Mouse (Mus musculus) midbrain, embryonic 12.5 days (tissue): ENCODE data around the gene Cldn3. TPM values are rescaled to one million over a fixed set of nuclear protein-coding genes. Genes with fewer than 3 reads are reported as not detected.

Experiments used
- ATAC-seq: fragments of 200-750 bp; cut with Nextera tagmentation; 2 replicates; pipeline ENCODE4 v1.8.0; 2017; ENCODE audit warnings: low read depth, moderate TSS enrichment, moderate library complexity; ENCODE audit not compliant: low FRiP score
- H3K27ac ChIP-seq: fragments of 300-500 bp; sonication (generic); replicated peaks from 2 replicates; pipeline ENCODE4 v1.5.1; 2016; ENCODE audit warnings: mild to moderate bottlenecking
- H3K27me3 ChIP-seq: fragments of 300-500 bp; sonication (generic); 2 replicates; pipeline ENCODE4 v1.6.1; 2016; ENCODE audit warnings: mild to moderate bottlenecking
- H3K36me3 ChIP-seq: fragments of 300-500 bp; sonication (generic); 2 replicates; pipeline ENCODE4 v1.6.1; 2016
- H3K4me1 ChIP-seq: fragments of 300-500 bp; sonication (generic); 2 replicates; pipeline ENCODE4 v1.6.1; 2016
- H3K4me2 ChIP-seq: fragments of 300-500 bp; sonication (generic); replicated peaks from 2 replicates; pipeline ENCODE4 v1.6.1; 2016; ENCODE audit warnings: mild to moderate bottlenecking, moderate library complexity
- H3K4me3 ChIP-seq: fragments of 300-500 bp; sonication (generic); 2 replicates; pipeline ENCODE4 v1.5.1; 2016; ENCODE audit warnings: mild to moderate bottlenecking
- H3K9ac ChIP-seq: fragments of 300-500 bp; sonication (generic); replicated peaks from 2 replicates; pipeline ENCODE4 v1.6.1; 2016; ENCODE audit warnings: mild to moderate bottlenecking, moderate library complexity
- H3K9me3 ChIP-seq: fragments of 300-500 bp; sonication (generic); 2 replicates; pipeline ENCODE4 v1.6.1; 2016; ENCODE audit warnings: mild to moderate bottlenecking
- WGBS: fragments of 180-500 bp; shearing (Covaris S2); methylation state at CpG from one replicate; pipeline ENCODE4 v1.1.7; 2016; 5-methylcytosine and 5-hydroxymethylcytosine counted together
- polyA plus RNA-seq: library from polyadenylated mRNA; unstranded; fragments of >200 nt; fragmentation: Nextera tagmentation; extraction: Ambion mirVana; gene quantifications from 2 replicates; pipeline ENCODE4 v1.2.1, GENCODE M21; 2016

The Cldn3 gene
- polyA plus RNA-seq, 1 experiment from 2014 or later = 2.8 TPM

- no peak overlapping the region for H3K4me3 ChIP-seq
These were observed 18.7 kb upstream of the Cldn3 start for GRCm38 (mm10) chr5:134967164-134967944.

GRCm38 (mm10) chr5:134970671-134971070 lies 15.3 kb upstream of the Cldn3 start:
- Histone ChIP-seq H3K9ac (no peak overlapping the region), H3K4me1 (peaks cover 6% of the 10 kb centered on the region; the same call in 1 of the 2 replicates), H3K9me3 (no peaks in the 10 kb centered on the region), H3K27me3 (peaks cover 19% of the 10 kb centered on the region), H3K4me3 (no peak overlapping the region), H3K4me2 (no peak overlapping the region), H3K36me3 (no peaks in the 10 kb centered on the region), H3K27ac (no peak overlapping the region)
- no peak for ATAC-seq
- WGBS = 88% methylated on average over 8 of the region's 8 CpGs

More at GRCm38 (mm10) chr5:134967164-134967944, 18.7 kb upstream of the Cldn3 start:
- Histone ChIP-seq H3K36me3 (no peaks in the 10 kb centered on the region), H3K4me1 (peaks cover 6% of the 10 kb centered on the region), H3K4me2 (no peak overlapping the region), H3K9ac (no peak overlapping the region), H3K27me3 (peaks cover 19% of the 10 kb centered on the region), H3K27ac (no peak overlapping the region), H3K9me3 (no peaks in the 10 kb centered on the region)
- WGBS = 77% methylated on average over 20 of the region's 20 CpGs
- no peak for ATAC-seq

GRCm38 (mm10) chr5:134973081-134973480 lies 12.9 kb upstream of the Cldn3 start:
- no peak overlapping the region for H3K27ac ChIP-seq
- no peak overlapping the region for H3K9ac ChIP-seq
- no peak overlapping the region for H3K4me3 ChIP-seq
- no peak for ATAC-seq
- no peaks in the 10 kb centered on the region for H3K27me3 ChIP-seq
- H3K36me3 ChIP-seq = no peaks in the 10 kb centered on the region
- H3K4me1 ChIP-seq = no peaks in the 10 kb centered on the region
- no peak overlapping the region for H3K4me2 ChIP-seq
- H3K9me3 ChIP-seq = no peaks in the 10 kb centered on the region

GRCm38 (mm10) chr5:134973526-134973925 lies 12.5 kb upstream of the Cldn3 start:
- Histone ChIP-seq H3K4me2 (no peak overlapping the region), H3K27ac (no peak overlapping the region), H3K9me3 (no peaks in the 10 kb centered on the region), H3K4me1 (no peaks in the 10 kb centered on the region), H3K27me3 (no peaks in the 10 kb centered on the region), H3K36me3 (no peaks in the 10 kb centered on the region), H3K9ac (no peak overlapping the region), H3K4me3 (no peak overlapping the region)
- no peak for ATAC-seq
- 83% methylated on average over 7 of the region's 7 CpGs for whole genome bisulfite sequencing

- H3K9me3 ChIP-seq = no peaks in the 10 kb centered on the region
- WGBS = 74% methylated on average over 7 of the region's 7 CpGs
- no peak for ATAC-seq
- no peak overlapping the region for H3K4me3 ChIP-seq
- H3K4me2 ChIP-seq = no peak overlapping the region
- no peak overlapping the region for H3K9ac ChIP-seq
- no peaks in the 10 kb centered on the region for H3K4me1 ChIP-seq
- no peaks in the 10 kb centered on the region for H3K27me3 ChIP-seq
- H3K36me3 ChIP-seq = no peaks in the 10 kb centered on the region
- no peak overlapping the region for H3K27ac ChIP-seq
These were observed 11.7 kb upstream of the Cldn3 start for GRCm38 (mm10) chr5:134974294-134974693.

- 50% methylated on average over 2 of the region's 2 CpGs for WGBS
- Histone ChIP-seq H3K4me3 (no peak overlapping the region), H3K27me3 (no peaks in the 10 kb centered on the region), H3K27ac (no peak overlapping the region), H3K4me2 (no peak overlapping the region), H3K4me1 (no peaks in the 10 kb centered on the region), H3K9ac (no peak overlapping the region), H3K36me3 (no peaks in the 10 kb centered on the region), H3K9me3 (no peaks in the 10 kb centered on the region)
- ATAC-seq = no peak
These were observed 11.1 kb upstream of the Cldn3 start for GRCm38 (mm10) chr5:134974921-134975320.

- Histone ChIP-seq H3K9ac (no peak overlapping the region), H3K27ac (no peak overlapping the region), H3K4me2 (no peak overlapping the region), H3K36me3 (no peaks in the 10 kb centered on the region), H3K4me1 (no peaks in the 10 kb centered on the region), H3K4me3 (no peak overlapping the region), H3K27me3 (no peaks in the 10 kb centered on the region), H3K9me3 (no peaks in the 10 kb centered on the region)
- no peak for ATAC-seq
- WGBS = 88% methylated on average over 2 of the region's 2 CpGs
These were observed 9.8 kb upstream of the Cldn3 start for GRCm38 (mm10) chr5:134976164-134976563.

- H3K9me3 ChIP-seq = no peaks in the 10 kb centered on the region
- H3K27ac ChIP-seq = no peak overlapping the region
- H3K4me2 ChIP-seq = no peak overlapping the region
- H3K9ac ChIP-seq = no peak overlapping the region
- H3K4me3 ChIP-seq = no peak overlapping the region
- H3K36me3 ChIP-seq = no peaks in the 10 kb centered on the region
- 86% methylated on average over 14 of the region's 14 CpGs for WGBS
- H3K4me1 ChIP-seq = no peaks in the 10 kb centered on the region
- no peaks in the 10 kb centered on the region for H3K27me3 ChIP-seq
- ATAC-seq = no peak
These were observed 9.3 kb upstream of the Cldn3 start for GRCm38 (mm10) chr5:134976577-134977250.

GRCm38 (mm10) chr5:134977837-134978236 lies 8.2 kb upstream of the Cldn3 start:
- Histone ChIP-seq H3K4me1 (no peaks in the 10 kb centered on the region), H3K4me2 (no peak overlapping the region), H3K36me3 (no peaks in the 10 kb centered on the region), H3K9me3 (no peaks in the 10 kb centered on the region), H3K9ac (no peak overlapping the region), H3K4me3 (no peak overlapping the region), H3K27ac (no peak overlapping the region), H3K27me3 (no peaks in the 10 kb centered on the region)
- ATAC-seq = no peak
- 90% methylated on average over 4 of the region's 4 CpGs for WGBS

- Histone ChIP-seq H3K27ac (no peak overlapping the region), H3K4me1 (peaks cover 18% of the 10 kb centered on the region), H3K9me3 (no peaks in the 10 kb centered on the region), H3K4me3 (no peak overlapping the region), H3K9ac (no peak overlapping the region), H3K27me3 (peaks cover 27% of the 10 kb centered on the region), H3K4me2 (no peak overlapping the region), H3K36me3 (no peaks in the 10 kb centered on the region)
- ATAC-seq = no peak
- 75% methylated on average over 10 of the region's 10 CpGs for WGBS
These were observed 4.9 kb upstream of the Cldn3 start for GRCm38 (mm10) chr5:134981149-134981548.

GRCm38 (mm10) chr5:134983111-134983510 lies 2.9 kb upstream of the Cldn3 start:
- H3K4me2 ChIP-seq = no peak overlapping the region
- H3K36me3 ChIP-seq = no peaks in the 10 kb centered on the region
- WGBS = 100% methylated on average over 1 of the region's 1 CpGs
- H3K9ac ChIP-seq = no peak overlapping the region
- ATAC-seq = no peak
- H3K27ac ChIP-seq = no peak overlapping the region
- no peak overlapping the region for H3K4me3 ChIP-seq
- H3K4me1 ChIP-seq = peaks cover 28% of the 10 kb centered on the region
- H3K27me3 ChIP-seq = peaks cover 46% of the 10 kb centered on the region
- H3K9me3 ChIP-seq = no peaks in the 10 kb centered on the region

- H3K4me1 ChIP-seq = peaks cover 28% of the 10 kb centered on the region
- no peak overlapping the region for H3K27ac ChIP-seq
- ATAC-seq = no peak
- no peak overlapping the region for H3K4me3 ChIP-seq
- WGBS = 6% methylated on average over 3 of the region's 3 CpGs
- no peak overlapping the region for H3K4me2 ChIP-seq
- peaks cover 51% of the 10 kb centered on the region for H3K27me3 ChIP-seq
- no peak overlapping the region; the same call in 1 of the 2 replicates for H3K9ac ChIP-seq
- H3K36me3 ChIP-seq = no peaks in the 10 kb centered on the region
- no peaks in the 10 kb centered on the region for H3K9me3 ChIP-seq
These were observed 2.2 kb upstream of the Cldn3 start for GRCm38 (mm10) chr5:134983771-134984170.
